Mouse (Mus musculus) liver, postnatal 0 days (tissue): ENCODE data around the gene Bcl7a. TPM values are rescaled to one million over a fixed set of nuclear protein-coding genes. Genes with fewer than 3 reads are reported as not detected.
A peak's percentile ranks its signal among the peaks of the same experiment; 100 is the strongest.

Source experiments
- ATAC-seq: fragments of 200-750 bp; cut with Nextera tagmentation; 2 replicates; pipeline ENCODE4 v1.8.0; 2017; ENCODE audit warnings: mild to moderate bottlenecking, moderate library complexity
- DNase-seq: peaks from one replicate; pipeline ENCODE4 v3.0.0-alpha.2; 2016
- H3K27ac ChIP-seq: fragments of 300-500 bp; sonication (generic); 2 replicates; pipeline ENCODE4 v1.5.1; 2014; ENCODE audit warnings: antibody characterized with exemption, moderate library complexity, mild to moderate bottlenecking, low read depth
- H3K27me3 ChIP-seq: fragments of 300-500 bp; sonication (generic); 2 replicates; pipeline ENCODE4 v1.6.1; 2014; ENCODE audit warnings: low read length, control low read depth, mixed read lengths; ENCODE audit not compliant: insufficient read depth
- H3K36me3 ChIP-seq: fragments of 300-500 bp; sonication (generic); replicated peaks from 2 replicates; pipeline ENCODE4 v1.6.1; 2014; ENCODE audit warnings: mild to moderate bottlenecking, control low read depth, low read length, moderate library complexity, mixed read lengths; ENCODE audit not compliant: insufficient read depth
- H3K4me1 ChIP-seq: fragments of 300-500 bp; sonication (generic); 2 replicates; pipeline ENCODE4 v1.6.1; 2014; ENCODE audit warnings: antibody characterized with exemption, mild to moderate bottlenecking, control low read depth; ENCODE audit not compliant: insufficient read depth
- H3K4me2 ChIP-seq: fragments of 300-500 bp; sonication (generic); 2 replicates; pipeline ENCODE4 v1.6.1; 2014; ENCODE audit warnings: low read depth, mild to moderate bottlenecking, low read length, moderate library complexity, mixed read lengths
- H3K4me3 ChIP-seq: fragments of 300-500 bp; sonication (generic); 2 replicates; pipeline ENCODE4 v1.5.1; 2014; ENCODE audit warnings: low read depth, low read length
- H3K9ac ChIP-seq: fragments of 300-500 bp; sonication (generic); replicated peaks from 2 replicates; pipeline ENCODE4 v1.6.1; 2014; ENCODE audit warnings: mild to moderate bottlenecking, moderate library complexity
- H3K9me3 ChIP-seq: fragments of 300-500 bp; sonication (generic); 2 replicates; pipeline ENCODE4 v1.6.1; 2016; ENCODE audit warnings: mild to moderate bottlenecking, control low read depth, low read length, mixed read lengths
- CTCF ChIP-seq: sonication (generic); IDR thresholded peaks from 2 replicates; pipeline ENCODE4 v1.5.1; 2016; ENCODE audit warnings: antibody characterized with exemption, low read depth
- EP300 ChIP-seq: IDR thresholded peaks from 2 replicates; pipeline ENCODE4 v1.6.1; 2016; ENCODE audit warnings: antibody characterized with exemption, low read depth, mild to moderate bottlenecking
- WGBS: fragments of 180-500 bp; shearing (Covaris S2); extraction: QIAGEN DNeasy Blood & Tissue Kit; methylation state at CpG from one replicate; pipeline ENCODE4 v1.1.7; 2014; ENCODE audit not compliant: insufficient replicate concordance; 5-methylcytosine and 5-hydroxymethylcytosine counted together
- polyA plus RNA-seq: library from polyadenylated mRNA; unstranded; fragments of >200 nt; fragmentation: Nextera tagmentation; extraction: Ambion mirVana; gene quantifications from 2 replicates; pipeline ENCODE4 v1.2.1, GENCODE M21; 2015

Bcl7a gene
- polyA plus RNA-seq, 1 experiment from 2014 or later: 5.1 TPM

DNA sequence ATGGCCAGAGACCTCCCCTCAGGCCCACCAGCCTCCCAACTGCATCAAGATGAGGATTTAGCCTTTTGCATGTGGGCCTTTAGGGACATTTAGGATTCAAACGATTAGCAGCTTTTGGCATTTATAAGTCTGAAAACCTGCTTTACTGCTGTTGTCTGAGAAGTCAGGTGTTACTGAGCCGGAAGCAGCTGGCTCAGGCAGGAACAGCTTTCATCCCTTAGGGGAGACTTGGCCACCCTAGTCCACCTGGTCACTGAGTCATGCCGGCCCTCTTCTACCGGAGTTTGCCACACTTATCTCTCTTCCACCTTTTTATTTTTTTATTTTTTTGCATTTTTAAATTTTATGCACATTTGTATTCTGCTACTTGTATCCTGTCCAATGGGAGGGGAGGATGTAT is 13.6 kb downstream of the Bcl7a start:
- Histone ChIP-seq H3K4me2 (no peak overlapping the region), H3K27me3 (no peaks in the 10 kb centered on the region), H3K4me3 (no peak overlapping the region), H3K36me3 (peaks cover 54% of the 10 kb centered on the region), H3K9ac (no peak overlapping the region), H3K9me3 (no peaks in the 10 kb centered on the region), H3K4me1 (no peaks in the 10 kb centered on the region), H3K27ac (no peak overlapping the region)
- 84% methylated on average over 4 of the region's 4 CpGs for WGBS
- DNase-seq (no peak), ATAC-seq (no peak)
- TF ChIP-seq CTCF (no peak), EP300 (no peak)

DNA sequence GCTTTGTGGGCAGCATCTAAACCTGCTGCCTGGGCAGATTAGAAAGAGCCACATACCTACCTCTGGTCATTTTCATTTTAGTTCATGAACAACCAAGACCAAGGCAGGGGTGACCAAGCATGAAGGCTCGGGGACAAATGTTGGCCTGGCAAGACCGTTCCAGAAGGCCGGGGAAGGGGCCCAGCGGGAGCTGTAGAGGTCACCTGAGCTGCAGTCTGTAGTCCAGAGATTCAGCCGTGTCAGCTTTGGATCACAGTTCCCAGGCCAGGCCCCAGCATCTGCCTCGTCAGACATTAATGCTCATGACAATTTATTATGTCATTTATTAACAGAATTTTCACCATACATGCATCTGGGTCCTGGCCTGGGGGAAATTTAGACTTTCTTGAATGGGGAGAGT is 15.8 kb downstream of the Bcl7a start:
- H3K9ac ChIP-seq: no peak overlapping the region
- H3K27ac ChIP-seq: no peak overlapping the region
- no peak for ATAC-seq
- peaks cover 58% of the 10 kb centered on the region for H3K36me3 ChIP-seq
- no peak overlapping the region for H3K4me2 ChIP-seq
- H3K4me3 ChIP-seq: no peak overlapping the region
- no peaks in the 10 kb centered on the region for H3K9me3 ChIP-seq
- 84% methylated on average over 6 of the region's 6 CpGs for WGBS
- H3K27me3 ChIP-seq: no peaks in the 10 kb centered on the region
- DNase-seq: no peak
- H3K4me1 ChIP-seq: no peaks in the 10 kb centered on the region
- no peak for TF ChIP-seq EP300

GRCm38 (mm10) chr5:123362911-123363310 is 19.3 kb downstream of the Bcl7a start:
- 81% methylated on average over 4 of the region's 4 CpGs for WGBS
- no peaks in the 10 kb centered on the region for H3K4me1 ChIP-seq
- no peaks in the 10 kb centered on the region for H3K27me3 ChIP-seq
- H3K27ac ChIP-seq: no peak overlapping the region
- no peak overlapping the region for H3K4me2 ChIP-seq
- H3K9me3 ChIP-seq: no peaks in the 10 kb centered on the region
- H3K36me3 ChIP-seq: peaks cover 42% of the 10 kb centered on the region
- no peak overlapping the region for H3K4me3 ChIP-seq
- H3K9ac ChIP-seq: no peak overlapping the region
- no peak for TF ChIP-seq EP300
- TF ChIP-seq CTCF: no peak
- DNase-seq (no peak), ATAC-seq (no peak)

GRCm38 (mm10) chr5:123364302-123364971 is 20.8 kb downstream of the Bcl7a start:
- DNase-seq (no peak), ATAC-seq (no peak)
- 82% methylated on average over 11 of the region's 11 CpGs for WGBS
- no peak overlapping the region for H3K4me2 ChIP-seq
- H3K27me3 ChIP-seq: no peaks in the 10 kb centered on the region
- H3K9me3 ChIP-seq: no peaks in the 10 kb centered on the region
- no peak overlapping the region for H3K9ac ChIP-seq
- H3K36me3 ChIP-seq: peaks cover 39% of the 10 kb centered on the region
- no peak overlapping the region; the same call in 1 of the 2 replicates for H3K27ac ChIP-seq
- no peaks in the 10 kb centered on the region for H3K4me1 ChIP-seq
- TF ChIP-seq CTCF: no peak
- no peak for TF ChIP-seq EP300
- H3K4me3 ChIP-seq: no peak overlapping the region

DNA sequence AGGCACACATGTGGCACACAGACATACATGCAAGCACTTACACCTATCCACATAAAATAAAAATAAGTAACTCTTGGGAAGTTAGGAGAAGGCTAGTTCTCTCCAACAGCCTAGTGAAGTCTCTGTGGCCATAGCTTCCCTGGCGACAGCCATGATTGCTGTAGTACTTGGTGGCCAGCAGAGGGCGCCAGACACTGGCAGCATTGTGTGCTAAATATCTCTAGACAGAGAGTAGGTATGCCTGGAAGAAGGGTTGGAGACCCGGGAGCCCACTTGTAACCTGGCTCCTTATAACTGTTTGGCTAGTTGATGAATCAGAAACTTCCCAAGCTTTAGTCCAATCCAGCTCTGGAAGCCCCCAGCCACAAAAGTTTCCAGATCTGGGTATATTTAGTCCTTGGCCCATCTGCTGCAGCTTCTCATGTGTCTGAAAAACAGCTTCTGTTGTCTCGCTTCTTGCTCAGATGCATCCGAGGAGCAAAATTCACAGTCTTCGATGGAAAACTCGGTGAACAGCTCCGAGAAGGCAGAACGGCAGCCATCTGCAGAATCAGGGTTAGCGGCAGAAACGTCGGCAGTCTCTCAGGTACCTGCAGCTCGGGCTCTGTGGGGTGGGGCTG is 25.3 kb downstream of the Bcl7a start:
- 72% methylated on average over 13 of the region's 13 CpGs for WGBS
- H3K4me2 ChIP-seq: no peak overlapping the region
- H3K9ac ChIP-seq: no peak overlapping the region
- H3K36me3 ChIP-seq: peaks cover 45% of the 10 kb centered on the region
- peak; percentile 96 for TF ChIP-seq CTCF
- no peak for TF ChIP-seq EP300
- H3K4me1 ChIP-seq: no peaks in the 10 kb centered on the region
- H3K4me3 ChIP-seq: no peak overlapping the region
- H3K9me3 ChIP-seq: no peaks in the 10 kb centered on the region
- ATAC-seq (peak; percentile 17; the same call in 1 of the 2 replicates), DNase-seq (peak; percentile 63)
- H3K27me3 ChIP-seq: no peaks in the 10 kb centered on the region
- no peak overlapping the region for H3K27ac ChIP-seq

DNA sequence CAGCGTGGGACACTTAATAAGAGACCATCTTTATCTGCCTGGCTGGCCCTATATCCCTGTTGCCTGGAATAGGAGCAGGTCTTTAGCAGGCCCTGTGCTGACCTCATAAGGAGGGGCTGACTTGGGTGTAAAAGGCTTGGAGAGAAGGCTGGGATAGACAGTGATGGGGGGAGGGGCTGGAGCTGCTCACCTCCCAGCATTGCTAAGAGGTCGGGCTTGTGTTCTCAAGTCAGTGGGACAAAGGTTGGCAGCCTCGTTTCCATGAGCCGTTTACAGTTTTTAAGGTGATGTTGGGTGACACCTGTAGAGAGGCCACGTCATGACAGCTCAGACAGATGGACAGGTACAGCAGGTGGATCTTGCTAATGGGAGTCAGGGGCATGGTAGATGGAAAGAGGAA is 26.4 kb downstream of the Bcl7a start:
- TF ChIP-seq CTCF: no peak
- no peak for TF ChIP-seq EP300
- peaks cover 45% of the 10 kb centered on the region for H3K36me3 ChIP-seq
- H3K27me3 ChIP-seq: no peaks in the 10 kb centered on the region
- H3K4me1 ChIP-seq: no peaks in the 10 kb centered on the region
- WGBS: 70% methylated on average over 5 of the region's 5 CpGs
- H3K9ac ChIP-seq: no peak overlapping the region
- no peak overlapping the region for H3K27ac ChIP-seq
- H3K9me3 ChIP-seq: no peaks in the 10 kb centered on the region
- no peak overlapping the region for H3K4me2 ChIP-seq
- no peak for ATAC-seq
- no peak for DNase-seq
- H3K4me3 ChIP-seq: no peak overlapping the region
